Mouse (Mus musculus) olfactory bulb, adult 2 months (tissue): ENCODE results near the gene Tenm4. TPM values are rescaled to one million over a fixed set of nuclear protein-coding genes. Genes with fewer than 3 reads are reported as not detected.

Source experiments
- H3K27ac ChIP-seq: fragments of 200-500 bp; 2 replicates; pipeline ENCODE4 v1.5.1; 2012; ENCODE audit warnings: low read depth, low read length; ENCODE audit not compliant: insufficient read depth
- H3K4me1 ChIP-seq: fragments of 200-500 bp; 2 replicates; pipeline ENCODE4 v1.6.1; 2012; ENCODE audit warnings: low read length; ENCODE audit not compliant: control insufficient read depth, insufficient read depth
- H3K4me3 ChIP-seq: fragments of 200-500 bp; 2 replicates; pipeline ENCODE4 v1.5.1; 2012; ENCODE audit warnings: mild to moderate bottlenecking, low read depth, low read length, moderate library complexity; ENCODE audit not compliant: insufficient read depth
- CTCF ChIP-seq: fragments of 200-500 bp; IDR thresholded peaks from 2 replicates; pipeline ENCODE4 v1.5.1; 2012; ENCODE audit warnings: low read depth, mild to moderate bottlenecking, low read length, moderate library complexity; ENCODE audit not compliant: insufficient read depth
- POLR2A ChIP-seq: fragments of 200-500 bp; IDR thresholded peaks from 2 replicates; pipeline ENCODE4 v1.6.1; 2012; ENCODE audit warnings: mild to moderate bottlenecking, low read depth, low read length, moderate library complexity; ENCODE audit not compliant: insufficient read depth
- WGBS: fragments of 180-500 bp; shearing (Covaris S2); methylation state at CpG from one replicate; pipeline ENCODE4 v1.1.7; 2018; 5-methylcytosine and 5-hydroxymethylcytosine counted together
- polyA plus RNA-seq: library from polyadenylated mRNA; stranded (reverse); fragments of >200 nt; gene quantifications from 2 replicates; pipeline ENCODE4 v1.2.4, GENCODE M21; 2012; ENCODE audit warnings: low replicate concordance; ENCODE audit not compliant: missing spikeins, insufficient read depth, insufficient read length

Tenm4 gene
- polyA plus RNA-seq, 1 experiment = not detected

- 83% methylated on average over 7 of the region's 7 CpGs for WGBS
- Histone ChIP-seq H3K27ac (no peak overlapping the region), H3K4me3 (no peak overlapping the region), H3K4me1 (no peaks in the 10 kb centered on the region)
- TF ChIP-seq POLR2A (no peak), CTCF (no peak)
These were observed 563.4 kb downstream of the Tenm4 start for GRCm38 (mm10) chr7:96734315-96735058.

GRCm38 (mm10) chr7:96740631-96741030, 569.6 kb downstream of the Tenm4 start:
- no peak overlapping the region for H3K4me3 ChIP-seq
- WGBS = 81% methylated on average over 6 of the region's 6 CpGs
- TF ChIP-seq POLR2A = no peak
- no peak for TF ChIP-seq CTCF
- H3K27ac ChIP-seq = no peak overlapping the region
- H3K4me1 ChIP-seq = peaks cover 3% of the 10 kb centered on the region; the same call in 1 of the 2 replicates

- Histone ChIP-seq H3K4me3 (no peak overlapping the region), H3K27ac (no peak overlapping the region), H3K4me1 (peaks cover 6% of the 10 kb centered on the region; the same call in 1 of the 2 replicates)
- 65% methylated on average over 7 of the region's 7 CpGs for WGBS
- TF ChIP-seq POLR2A = no peak
- no peak for TF ChIP-seq CTCF
These were observed 571.2 kb downstream of the Tenm4 start for GRCm38 (mm10) chr7:96742221-96742620.

GRCm38 (mm10) chr7:96745956-96746355, 574.9 kb downstream of the Tenm4 start:
- WGBS = 23% methylated on average over 6 of the region's 6 CpGs
- H3K27ac ChIP-seq = no peak overlapping the region
- no peak overlapping the region for H3K4me3 ChIP-seq
- H3K4me1 ChIP-seq = peaks cover 14% of the 10 kb centered on the region
- TF ChIP-seq CTCF (no peak), POLR2A (no peak)

- TF ChIP-seq POLR2A = no peak
- peaks cover 14% of the 10 kb centered on the region for H3K4me1 ChIP-seq
- no peak overlapping the region for H3K27ac ChIP-seq
- H3K4me3 ChIP-seq = no peak overlapping the region
- WGBS = 77% methylated on average over 4 of the region's 4 CpGs
These were observed 575.7 kb downstream of the Tenm4 start for GRCm38 (mm10) chr7:96746706-96747105.

- 55% methylated on average over 7 of the region's 7 CpGs for WGBS
- H3K27ac ChIP-seq = no peak overlapping the region
- TF ChIP-seq POLR2A (no peak), CTCF (no peak)
- H3K4me1 ChIP-seq = peaks cover 14% of the 10 kb centered on the region
- H3K4me3 ChIP-seq = no peak overlapping the region
These were observed 577.5 kb downstream of the Tenm4 start for GRCm38 (mm10) chr7:96748538-96749045.

GRCm38 (mm10) chr7:96749753-96750152, 578.7 kb downstream of the Tenm4 start:
- Histone ChIP-seq H3K4me1 (peaks cover 14% of the 10 kb centered on the region), H3K4me3 (no peak overlapping the region), H3K27ac (no peak overlapping the region)
- TF ChIP-seq CTCF (no peak), POLR2A (no peak)
- 93% methylated on average over 8 of the region's 8 CpGs for WGBS

- Histone ChIP-seq H3K4me3 (no peak overlapping the region), H3K4me1 (peaks cover 22% of the 10 kb centered on the region), H3K27ac (no peak overlapping the region)
- TF ChIP-seq CTCF (no peak), POLR2A (no peak)
- WGBS = 95% methylated on average over 2 of the region's 2 CpGs
These were observed 580.2 kb downstream of the Tenm4 start for GRCm38 (mm10) chr7:96751236-96751635.

- Histone ChIP-seq H3K4me1 (peaks cover 29% of the 10 kb centered on the region), H3K27ac (no peak overlapping the region), H3K4me3 (no peak overlapping the region)
- TF ChIP-seq POLR2A (no peak), CTCF (no peak)
- 91% methylated on average over 2 of the region's 2 CpGs for WGBS
These were observed 581.7 kb downstream of the Tenm4 start for GRCm38 (mm10) chr7:96752776-96753175.
